Mouse (Mus musculus) left cerebral cortex, postnatal 4 days (tissue): ENCODE results near the gene Apbb1ip. TPM values are rescaled to one million over a fixed set of nuclear protein-coding genes. Genes with fewer than 3 reads are reported as not detected.

ENCODE experiments used
- total RNA-seq, 2 experiments: library from RNA; stranded (reverse); gene quantifications; 2 replicates each; pipeline ENCODE4 v1.2.3; 2021

Apbb1ip gene
- total RNA-seq, 2 experiments from 2014 or later = 3.2 TPM

Other genes starting within 250 kb of the Apbb1ip start
- 10 to 100 TPM; 29.3 to 46.8 TPM for gene Gad2, start 151.9 kb upstream of the Apbb1ip start, total RNA-seq
- gene Pdss1, start 121.4 kb downstream of the Apbb1ip start, total RNA-seq = 10 to 100 TPM; 22.3 to 22.6 TPM